ENCODE assay signal across 8 mouse cellular contexts in the genomic region with DNA sequence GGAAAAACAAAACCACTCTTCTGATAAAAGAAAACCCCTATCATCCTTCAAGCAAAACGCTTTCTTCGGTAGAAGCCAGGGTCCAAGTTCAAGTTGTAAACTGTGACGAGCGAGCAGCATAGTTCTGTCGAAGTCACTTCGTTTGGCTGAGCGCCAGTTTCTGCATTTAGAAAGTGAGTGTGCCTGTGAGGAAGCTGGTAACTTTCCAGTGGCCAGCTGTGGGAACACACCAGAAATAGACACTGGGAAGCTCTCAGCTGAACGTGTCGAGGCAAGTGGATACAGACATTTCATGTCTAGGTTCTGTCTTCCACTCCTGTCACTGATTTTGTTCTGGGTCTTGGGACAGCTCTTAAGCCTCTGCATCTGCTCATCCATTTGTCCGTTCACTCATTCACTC. TPM values are rescaled to one million over a fixed set of nuclear protein-coding genes. Genes with fewer than 3 reads are reported as not detected.
DNase-seq lines count a peak whose midpoint lies in the region; ATAC-seq and TF ChIP-seq lines count a peak whose summit lies in the region.

No protein-coding gene starts in this region.

- no peaks in the 10 kb centered on the region for H3K79me2 ChIP-seq in myocyte (ENCODE audit: control insufficient read depth, insufficient read depth)

- no peak overlapping the region for H3K9ac ChIP-seq in intestine, embryonic 14.5 days (ENCODE audit: low read length)

- peak overlapping the region; percentile 62; the same call in 1 of the 2 replicates for H3K27ac ChIP-seq in intestine, embryonic 14.5 days (ENCODE audit: low read depth)
- H3K27ac ChIP-seq in left cerebral cortex, adult 2 months, result peak overlapping the region; percentile 78

- no peaks in the 10 kb centered on the region for H3K27me3 ChIP-seq in intestine, embryonic 14.5 days (replicated peaks; ENCODE audit: control insufficient read depth, insufficient read depth, low read length)
- H3K27me3 ChIP-seq in myocyte (ENCODE audit: control insufficient read depth, insufficient read depth, insufficient read length), result no peaks in the 10 kb centered on the region

- intact Hi-C loops in left cerebral cortex, adult 2 months (cut with DNase I), result no loop called here

- H3K4me1 ChIP-seq in intestine, embryonic 14.5 days (replicated peaks; ENCODE audit: control insufficient read depth, insufficient read depth, low read length), result peaks cover 11% of the 10 kb centered on the region

- H3K9me3 ChIP-seq in intestine, embryonic 14.5 days (ENCODE audit: control insufficient read depth, low read length), result no peaks in the 10 kb centered on the region

- H3ac ChIP-seq in myocyte (ENCODE audit: control insufficient read depth, insufficient read length), result no peak overlapping the region

- DNase-seq in ovary, adult 18-20 months (ENCODE audit: low spot score), result peak; percentile 56
- DNase-seq in ovary, postnatal 10 days (ENCODE audit: low spot score), result no peak
- DNase-seq in gastrocnemius, adult 18-20 months (ENCODE audit: low spot score), result peak; percentile 95
- peak; percentile 74 for DNase-seq in intestine, embryonic 14.5 days (ENCODE audit: low spot score)
- peak; percentile 71 to 74 for DNase-seq in left cerebral cortex, adult 2 months (ENCODE audit: extremely low spot score in 1 of 2, low spot score in 2 of 2)
- peak; percentile 72 to 82 for DNase-seq in urinary bladder, postnatal 4 days (ENCODE audit: low spot score in 2 of 2)
- no peak for DNase-seq in cerebellum, postnatal 36 days

- no peak overlapping the region for H3K4me3 ChIP-seq in intestine, embryonic 14.5 days (ENCODE audit: low read depth, low read length)
- no peak overlapping the region for H3K4me3 ChIP-seq in left cerebral cortex, adult 2 months
- no peak overlapping the region for H3K4me3 ChIP-seq in myocyte

- 27% methylated on average over 10 of the region's 10 CpGs for WGBS in intestine, embryonic 14.5 days

- TF ChIP-seq POLR2A in myocyte (IDR thresholded peaks at IDR 0.05; ENCODE audit: insufficient read length, low read depth), result no peak

- 0 out of 2 replicates have a peak overlapping the region, but pooled peaks have one; percentile 6 for H3K4me2 ChIP-seq in intestine, embryonic 14.5 days (ENCODE audit: low read length)
- peak overlapping the region; percentile 86 for H3K4me2 ChIP-seq in myocyte (ENCODE audit: low read depth)

- ATAC-seq in intestine, embryonic 14.5 days (replicated peaks; ENCODE audit: low FRiP score, low TSS enrichment, low read depth), result peak; percentile 70; the same call in 1 of the 2 replicates

- H3K36me3 ChIP-seq in intestine, embryonic 14.5 days (ENCODE audit: control insufficient read depth, insufficient read depth, low read length), result no peaks in the 10 kb centered on the region
- no peaks in the 10 kb centered on the region for H3K36me3 ChIP-seq in myocyte (ENCODE audit: control insufficient read depth, insufficient read depth)

- no peak for TF ChIP-seq CTCF in left cerebral cortex, adult 2 months (IDR thresholded peaks at IDR 0.05)

TF ChIP-seq in myocyte, 11 proteins besides CTCF, POLR2A, EP300 and RAD21:
- TF ChIP-seq TCF3 (IDR thresholded peaks at IDR 0.05; ENCODE audit: insufficient read length, low read depth) (no peak), E2F4 (IDR thresholded peaks at IDR 0.05; ENCODE audit: insufficient read depth) (no peak), CEBPB (IDR thresholded peaks at IDR 0.05; ENCODE audit: insufficient read depth, poor library complexity, severe bottlenecking) (no peak), MAX (IDR thresholded peaks at IDR 0.05; ENCODE audit: low read depth) (no peak), MYOG (IDR thresholded peaks at IDR 0.05; ENCODE audit: control insufficient read depth in 1 of 3, insufficient read depth in 1 of 3, insufficient read length in 2 of 3, low read depth in 2 of 3) (peak in 2 of 3 experiments; percentile 65 to 70), MYOD1 (IDR thresholded peaks at IDR 0.05; ENCODE audit: control insufficient read depth in 1 of 3, insufficient read length in 2 of 3, low read depth in 2 of 3) (peak in 1 of 3 experiments; percentile 45), POLR2AphosphoS2 (IDR thresholded peaks at IDR 0.05; ENCODE audit: insufficient read length, low read depth) (no peak), REST (IDR thresholded peaks at IDR 0.05; ENCODE audit: insufficient read depth, insufficient read length) (no peak), USF1 (IDR thresholded peaks at IDR 0.05; ENCODE audit: low read depth) (no peak)

RNA-seq across cellular contexts. Expression of gene Ppp1r2, which starts 15.2 kb away (rescaled TPM):
- total RNA-seq in gastrocnemius, adult 18-20 months (2021), result 10 to 100 TPM; 83.4 to 98.3 TPM
- polyA plus RNA-seq in intestine, embryonic 14.5 days (2014; fragmentation: Nextera tagmentation; extraction: Ambion mirVana), result 85.2 and 85.9 TPM in 2 replicates
- total RNA-seq in left cerebral cortex, adult 2 months (2021), result 100 to 1,000 TPM in 1 of 2 experiments, 10 to 100 TPM in 1; 92.8 to 107 TPM
- 35.7 TPM for polyA plus RNA-seq in myocyte (2012; fragmentation: generic; extraction: Trizol)

RNA-seq across cellular contexts. Expression of gene Apod, which starts 24.3 kb away (rescaled TPM):
- 10 to 100 TPM; 41.6 to 82.1 TPM for total RNA-seq in gastrocnemius, adult 18-20 months (2021)
- 0.49 and 0.67 TPM in 2 replicates for polyA plus RNA-seq in intestine, embryonic 14.5 days (2014; fragmentation: Nextera tagmentation; extraction: Ambion mirVana)
- total RNA-seq in left cerebral cortex, adult 2 months (2021), result 100 to 1,000 TPM; 125 to 160 TPM
- 1.2 TPM for polyA plus RNA-seq in myocyte (2012; fragmentation: generic; extraction: Trizol)

Comparison
In these comparisons a context has a peak if more than half of its experiments do, and no peak if none do; other contexts are left out.
1. DNase-seq: peak in ovary, adult 18-20 months (single experiment), gastrocnemius, adult 18-20 months (single experiment), intestine, embryonic 14.5 days (single experiment), left cerebral cortex, adult 2 months (2 of 2) and urinary bladder, postnatal 4 days (2 of 2); none in ovary, postnatal 10 days (single experiment) and cerebellum, postnatal 36 days (0 of 2).